Mouse (Mus musculus): Measurements from ENCODE around the gene Vwa5b2.

DNA sequence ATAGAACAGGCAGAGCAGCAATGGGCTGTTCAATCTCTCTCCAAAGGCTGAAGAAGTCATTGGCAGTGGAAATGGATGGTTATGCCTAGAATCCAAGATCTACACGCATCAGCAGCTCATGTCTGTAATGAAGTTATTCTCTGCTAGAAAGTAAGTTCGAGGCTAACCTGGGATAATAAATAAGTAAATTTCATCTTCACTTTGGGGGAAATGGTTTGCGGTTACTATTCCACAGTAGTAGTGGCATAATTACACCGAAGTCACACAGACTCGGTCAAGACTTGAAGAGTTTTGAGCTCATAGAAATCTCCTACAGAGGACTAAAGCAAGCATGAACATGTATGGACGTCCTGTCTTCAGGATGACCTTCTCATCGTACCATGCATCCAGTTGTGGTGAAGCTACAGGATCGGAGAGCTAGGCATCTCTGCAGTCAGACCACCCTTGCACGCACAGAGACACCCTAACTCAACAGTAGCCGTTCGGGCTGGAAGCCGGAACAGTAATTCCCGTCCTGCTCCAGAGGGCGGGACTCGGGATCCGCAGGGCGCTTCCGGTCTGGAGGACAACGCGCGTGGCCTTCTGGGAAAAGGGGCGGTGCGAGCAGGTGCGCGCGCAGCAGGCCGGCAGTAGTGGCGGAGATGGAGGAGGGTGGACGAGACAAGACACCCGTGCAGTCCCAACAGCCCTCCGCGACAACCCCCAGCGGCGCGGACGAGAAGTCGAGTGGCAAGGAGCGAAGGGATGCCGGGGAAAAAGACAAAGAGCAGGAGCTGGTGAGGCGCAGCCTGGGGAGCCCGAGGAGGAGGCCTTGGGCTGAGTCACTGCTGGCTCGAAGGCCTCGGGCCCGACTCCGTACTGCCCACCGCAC, 62.0 kb downstream of the Vwa5b2 start, which contains the start of gene Psmd2:
- TF ChIP-seq POLR2A (IDR thresholded peaks at IDR 0.05; ENCODE audit: extremely low read depth, insufficient read depth, low read length) (peak; percentile 92), CTCF (IDR thresholded peaks at IDR 0.05; ENCODE audit: extremely low read depth, insufficient read depth, low read length) (no peak)
